Comparison of ENCODE assay signal across 19 mouse cellular contexts in the genomic region with DNA sequence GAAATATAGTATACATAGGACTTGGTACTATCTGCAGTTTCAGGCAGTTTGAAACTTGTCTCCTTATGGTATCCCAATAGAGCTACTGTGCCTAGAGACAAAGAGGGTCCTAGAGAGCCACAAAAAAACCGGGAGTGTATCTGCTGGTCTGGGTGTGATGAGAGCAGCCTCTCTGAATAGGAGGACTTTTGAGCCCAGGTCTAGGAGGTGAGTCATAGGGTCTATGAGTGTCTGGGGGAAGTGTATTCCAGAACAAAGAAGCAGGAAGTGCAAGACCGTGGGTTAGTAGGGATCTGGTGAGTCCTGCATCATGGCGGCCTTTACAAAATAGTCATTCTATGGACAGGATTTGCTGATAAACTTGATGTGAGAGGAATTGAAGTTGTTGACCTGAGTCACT.
"Had no signal": no experiment of that assay in that cellular context is flagged by ENCODE, and none has a peak within 500 bp of the region (broad histone marks: within the 10 kb centered on the region; RNA-seq: fewer than 3 reads in every experiment).

No protein-coding gene starts in this region.

- H3K27ac ChIP-seq: limb, embryonic 10.5 days; limb, embryonic 13.5 days; liver, embryonic 12.5 days; liver, embryonic 15.5 days; lung, embryonic 15.5 days; neural tube, embryonic 12.5 days; neural tube, embryonic 15.5 days; stomach, embryonic 15.5 days had no signal

- DNase-seq: kidney, postnatal 14 days; kidney, postnatal 4 days; liver; lung, adult 18-20 months; lung, postnatal 10 days; lung, postnatal 36 days; midbrain, embryonic 14.5 days; right cerebral cortex, adult 18-20 months; right cerebral cortex, postnatal 25 days; spleen, adult 18-20 months; thymus, postnatal 25 days had no signal

- H3K36me3 ChIP-seq: limb, embryonic 10.5 days; limb, embryonic 13.5 days; liver, embryonic 12.5 days; lung, embryonic 15.5 days; neural tube, embryonic 12.5 days; neural tube, embryonic 15.5 days; stomach, embryonic 15.5 days had no signal

- H3K4me3 ChIP-seq: limb, embryonic 10.5 days; limb, embryonic 13.5 days; liver, embryonic 12.5 days; liver, embryonic 15.5 days; lung, embryonic 15.5 days; neural tube, embryonic 12.5 days; neural tube, embryonic 15.5 days; stomach, embryonic 15.5 days had no signal
